Mouse (Mus musculus) c-Kit-positive CD71-negative TER-119-negative erythroid progenitor cells, embryonic 14.5 days (primary cell): Measurements from ENCODE around the gene Exosc6.
"Not testable (repeated sequence)": the region's sequence is repeated elsewhere in the genome, so short reads cannot be mapped to it uniquely, and the experiment has no call there.

Source experiments
- DNase-seq: peaks from one replicate; pipeline ENCODE4 v3.0.0-alpha.2; 2013; ENCODE audit warnings: low read depth

Exosc6 gene

DNA sequence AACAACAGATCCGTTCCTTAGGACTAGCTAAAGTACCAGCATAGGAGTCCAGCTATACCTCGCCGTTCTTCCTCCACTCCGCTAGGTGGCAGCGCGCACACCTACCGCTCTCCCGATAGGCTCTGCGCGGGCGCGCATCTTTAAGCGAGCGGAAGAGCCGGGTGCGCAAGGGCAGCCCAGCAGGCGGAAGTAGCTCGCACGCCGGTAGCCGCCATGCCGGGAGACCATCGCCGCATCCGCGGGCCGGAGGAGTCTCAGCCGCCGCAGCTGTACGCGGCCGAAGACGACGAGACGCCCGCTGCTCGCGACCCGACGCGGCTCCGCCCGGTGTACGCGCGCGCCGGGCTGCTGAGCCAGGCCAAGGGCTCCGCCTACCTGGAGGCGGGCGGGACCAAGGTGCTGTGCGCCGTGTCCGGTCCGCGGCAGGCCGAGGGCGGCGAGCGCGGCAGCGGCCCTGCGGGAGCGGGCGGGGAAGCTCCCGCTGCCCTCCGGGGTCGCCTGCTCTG, at the start of gene Exosc6:
Gene Exosc6 (plus strand): TSS at position 182 of the 506 bp plus-strand sequence.
- peak; percentile 87 for DNase-seq

DNA sequence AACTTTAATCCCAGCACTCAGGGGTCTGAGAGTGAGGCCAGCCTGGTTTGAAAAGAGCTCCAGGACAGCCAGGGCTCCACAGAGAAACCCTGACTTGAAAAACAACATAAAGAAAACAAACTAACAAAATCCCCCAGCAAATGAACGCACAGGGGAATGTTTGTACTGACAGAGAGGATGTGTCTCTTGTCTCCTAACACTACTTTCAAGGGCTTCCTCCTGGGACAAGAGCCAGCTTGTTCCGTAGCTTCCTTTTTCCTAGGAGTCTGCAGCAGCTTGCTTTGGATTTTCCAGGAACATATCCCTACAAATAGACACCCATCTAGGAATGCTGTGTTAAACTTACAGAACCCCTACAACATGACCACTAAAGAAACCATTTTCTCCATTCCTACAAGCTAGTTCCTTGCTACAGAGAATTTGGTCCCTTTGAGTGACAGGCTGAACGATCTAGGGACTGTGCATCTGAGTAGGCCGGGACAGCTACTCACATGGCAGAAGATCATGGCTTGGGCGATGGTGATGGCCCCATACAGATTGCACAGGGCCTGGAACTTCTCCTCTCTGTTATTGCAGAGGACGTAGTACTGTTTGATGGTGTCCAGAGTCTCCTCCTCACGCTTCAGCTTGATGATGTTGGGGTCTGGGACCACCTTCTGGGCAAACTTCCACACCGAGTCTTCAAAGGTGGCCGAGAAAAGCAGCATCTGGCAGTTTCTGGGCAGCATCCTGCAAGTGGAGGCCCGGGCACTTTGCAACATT, 45.7 kb upstream of the Exosc6 start:
- not testable (repeated sequence) for DNase-seq

DNA sequence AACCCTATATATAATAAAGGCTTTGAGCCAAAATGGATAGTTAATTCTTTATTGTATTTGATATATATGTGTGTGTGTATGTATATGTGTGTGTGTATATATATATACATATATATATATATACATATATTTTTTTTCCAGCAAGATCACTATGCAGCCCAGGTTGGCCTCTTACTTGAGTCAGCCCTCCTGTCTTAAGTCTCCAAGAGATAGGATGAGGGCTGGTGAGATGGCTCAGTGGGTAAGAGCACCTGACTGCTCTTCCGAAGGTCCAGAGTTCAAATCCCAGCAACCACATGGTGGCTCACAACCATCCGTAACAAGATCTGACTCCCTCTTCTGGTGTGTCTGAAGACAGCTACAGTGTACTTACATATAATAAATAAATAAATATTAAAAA, 29.5 kb upstream of the Exosc6 start:
- not testable (repeated sequence) for DNase-seq

DNA sequence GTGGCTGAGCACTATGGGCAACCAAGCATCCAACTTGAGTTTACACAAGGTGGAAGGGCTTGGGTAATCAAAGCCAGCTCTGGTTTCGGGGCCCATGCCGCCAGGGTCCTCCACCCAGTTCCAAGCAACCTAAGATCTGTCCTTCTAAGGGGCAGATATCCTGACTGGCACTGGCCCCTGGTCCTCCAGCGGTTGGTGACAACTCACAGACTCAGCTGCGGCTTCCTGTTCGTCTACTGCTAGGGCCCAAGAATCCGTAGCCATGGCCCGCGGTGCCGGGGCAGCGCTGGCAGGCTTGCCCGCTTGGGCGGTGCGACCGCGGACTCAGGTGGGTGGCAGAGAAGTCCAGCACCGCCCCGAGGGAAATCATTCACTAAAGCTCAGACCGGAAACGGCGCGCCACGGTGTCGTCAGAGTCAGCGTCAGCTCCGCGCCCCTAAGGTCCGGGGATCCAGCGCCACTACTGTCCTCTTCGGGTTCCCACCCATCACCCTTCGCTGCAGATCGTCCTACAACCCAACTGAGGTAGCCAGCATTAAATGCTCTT, 28.7 kb upstream of the Exosc6 start:
- DNase-seq: peak; percentile 82

DNA sequence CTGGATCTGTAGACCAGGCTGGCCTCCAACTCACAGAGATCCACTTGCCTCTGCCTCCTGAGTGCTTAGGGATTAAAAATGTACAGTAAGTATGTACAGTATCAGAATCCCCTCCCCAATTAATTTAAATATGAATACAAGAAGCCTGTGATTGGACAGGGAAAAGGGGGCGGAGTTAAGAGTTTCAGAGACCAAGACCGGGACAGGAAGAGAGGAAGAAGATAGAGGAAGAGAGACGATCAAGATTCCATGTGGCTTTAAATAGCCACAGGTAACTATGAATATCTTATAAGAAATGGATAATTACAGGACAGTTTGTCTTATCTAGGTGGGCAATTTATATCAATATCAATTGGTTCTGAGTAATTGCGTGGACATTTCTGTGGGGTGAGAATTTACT, 26.6 kb upstream of the Exosc6 start:
- DNase-seq: no peak

DNA sequence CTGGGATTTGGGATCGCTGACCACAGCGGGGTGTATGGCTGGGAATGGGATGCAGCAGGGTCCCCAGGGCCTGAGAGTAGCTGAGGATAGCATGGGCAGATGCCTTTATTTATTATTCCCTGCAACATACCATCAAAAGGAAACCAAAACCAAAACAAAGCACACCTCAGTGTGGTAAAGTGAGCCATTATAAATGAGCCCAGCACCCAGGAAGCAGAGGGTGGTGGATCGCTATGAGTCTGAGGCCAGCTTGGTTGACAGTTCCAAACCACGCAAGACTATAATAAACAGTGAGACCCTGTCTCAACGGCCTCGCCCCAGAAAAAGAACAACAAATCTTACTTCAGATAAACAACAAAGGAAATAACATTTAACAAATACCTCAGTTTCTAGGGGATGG, 26.1 kb upstream of the Exosc6 start:
- no peak for DNase-seq

DNA sequence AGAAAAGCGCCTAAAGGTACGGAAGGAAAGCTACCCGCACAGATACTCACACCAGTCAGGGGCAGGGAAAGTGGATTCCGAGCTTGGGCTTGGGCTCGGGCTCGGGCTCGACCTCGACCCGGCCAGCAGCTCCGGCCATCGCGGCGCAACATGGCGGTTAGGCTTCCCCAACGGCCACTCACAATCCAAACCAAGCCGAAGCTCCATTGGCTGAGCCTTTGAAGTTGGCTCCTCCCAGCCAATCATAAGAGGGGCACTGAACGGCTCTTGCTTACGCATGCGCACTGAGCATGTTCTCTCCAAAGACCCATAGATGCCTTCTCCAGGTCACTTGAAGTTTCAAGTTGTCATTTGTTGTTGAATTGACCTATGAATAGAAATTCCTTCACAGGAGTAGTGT, 24.6 kb upstream of the Exosc6 start, which contains the start of gene Ddx19b:
Gene Ddx19b (minus strand): TSS at position 180 of the 400 bp plus-strand sequence.
- no peak for DNase-seq

DNA sequence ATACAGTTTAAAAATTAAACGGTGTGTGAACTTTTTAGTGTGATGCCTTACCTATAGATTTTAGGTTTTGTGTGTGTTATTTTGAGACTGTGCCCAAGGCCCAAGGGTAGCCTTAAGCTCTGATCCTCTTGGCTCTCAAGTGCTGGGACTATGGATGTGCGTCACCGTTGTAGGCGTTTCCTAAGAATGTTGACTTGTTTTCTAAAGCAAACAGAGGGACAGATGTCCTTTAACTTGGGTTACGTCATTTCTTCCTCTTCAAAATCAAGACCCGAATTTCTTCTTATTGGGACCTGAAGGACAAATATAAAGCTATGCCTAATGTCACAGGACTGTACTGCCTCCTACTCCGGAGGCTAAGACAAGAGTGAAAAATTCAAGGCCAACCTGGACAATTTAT, 23.2 kb upstream of the Exosc6 start, which contains the start of gene Aars:
Gene Aars (plus strand): TSS at position 229 of the 400 bp plus-strand sequence.
- DNase-seq: no peak

DNA sequence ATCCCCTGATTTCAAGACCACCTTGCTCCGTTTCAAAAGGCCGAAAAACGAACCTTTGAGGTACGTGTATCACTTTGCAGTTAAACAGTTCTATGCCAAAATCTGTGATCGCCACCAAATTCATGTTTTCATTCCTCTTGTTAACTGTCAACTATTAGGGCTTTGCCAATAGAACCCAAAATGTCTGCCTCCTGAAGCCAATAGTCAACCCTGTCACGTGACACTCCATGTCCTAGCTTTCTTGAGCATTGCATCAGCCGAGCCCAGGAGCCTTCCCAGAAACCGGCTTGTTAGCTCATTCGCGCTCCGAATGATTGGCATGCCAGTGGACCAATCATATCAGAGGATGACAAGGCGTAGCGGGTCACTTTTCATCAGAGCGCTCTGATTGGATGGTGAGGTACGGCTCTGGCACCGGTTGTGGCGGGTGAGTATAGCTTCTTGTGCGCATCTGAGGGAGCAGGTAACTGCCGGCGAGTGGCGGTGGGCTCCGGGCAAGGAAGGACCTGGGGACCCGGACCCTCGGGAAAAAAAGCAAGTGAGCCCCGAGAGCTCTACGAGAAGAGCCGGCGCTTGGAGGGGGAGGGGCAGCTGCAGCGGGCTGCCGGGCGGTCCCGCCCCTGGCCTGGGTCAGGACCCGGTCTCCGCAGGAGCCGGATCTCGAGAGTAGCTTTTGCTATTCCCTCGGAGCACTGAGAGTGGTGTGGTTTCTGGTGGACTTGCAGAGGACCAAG, 22.5 kb upstream of the Exosc6 start:
- DNase-seq: peak; percentile 100

DNA sequence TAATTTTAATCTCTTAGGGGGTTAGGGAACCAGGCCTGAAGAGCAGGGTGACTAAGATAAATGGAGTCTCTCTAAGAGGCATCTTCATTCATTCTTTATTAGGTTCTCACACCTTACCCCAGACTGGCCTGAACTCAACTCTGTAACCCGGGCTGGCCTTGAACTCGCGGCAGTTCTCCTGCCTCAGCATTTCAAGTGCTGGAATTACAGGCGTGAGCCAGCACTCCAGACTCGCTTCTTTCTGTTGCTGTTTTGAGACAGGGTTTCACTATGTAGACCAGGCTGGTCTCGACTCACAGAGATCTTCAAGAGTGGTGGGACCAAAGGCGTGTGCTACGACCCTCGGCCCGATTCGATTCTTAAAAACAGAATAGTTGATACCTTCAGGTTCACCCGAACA, 21.9 kb upstream of the Exosc6 start:
- DNase-seq: no peak

DNA sequence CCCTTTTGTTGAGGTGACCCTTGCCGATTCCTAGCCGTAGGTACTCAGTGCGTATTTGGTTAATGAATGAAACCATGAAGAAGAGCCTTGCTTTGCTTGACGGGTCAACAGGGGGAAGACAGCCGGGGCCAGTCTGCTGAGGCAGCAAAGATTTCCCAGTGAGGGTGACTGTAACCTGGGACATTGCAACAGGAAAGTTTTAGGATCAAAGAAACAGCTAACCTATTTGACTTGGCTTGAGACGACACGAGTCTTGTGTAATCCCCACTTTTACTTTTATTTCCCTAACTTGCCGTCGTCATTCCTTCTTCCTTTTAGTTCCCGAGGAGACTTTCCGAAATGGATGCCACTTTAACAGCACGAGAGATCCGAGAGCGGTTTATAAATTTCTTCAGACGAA, 19.5 kb upstream of the Exosc6 start:
- no peak for DNase-seq

DNA sequence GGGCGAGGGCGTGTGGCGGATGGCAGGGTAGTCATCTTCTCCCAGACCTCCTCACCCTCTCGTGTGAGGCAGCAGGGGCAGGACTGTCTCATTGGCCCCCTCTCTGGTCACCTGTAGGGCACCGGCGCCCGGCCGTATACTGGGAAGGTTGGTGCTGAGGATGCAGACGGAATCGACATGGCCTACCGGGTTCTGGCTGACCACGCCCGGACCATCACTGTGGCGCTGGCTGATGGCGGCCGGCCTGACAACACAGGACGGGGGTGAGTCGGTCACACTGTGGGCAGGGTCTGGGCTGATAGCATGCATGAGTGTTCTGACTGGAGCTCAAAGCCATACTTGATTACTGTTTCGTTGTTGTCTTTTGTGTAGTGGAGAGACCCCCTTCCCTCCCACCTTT, 13.6 kb upstream of the Exosc6 start:
- no peak for DNase-seq

DNA sequence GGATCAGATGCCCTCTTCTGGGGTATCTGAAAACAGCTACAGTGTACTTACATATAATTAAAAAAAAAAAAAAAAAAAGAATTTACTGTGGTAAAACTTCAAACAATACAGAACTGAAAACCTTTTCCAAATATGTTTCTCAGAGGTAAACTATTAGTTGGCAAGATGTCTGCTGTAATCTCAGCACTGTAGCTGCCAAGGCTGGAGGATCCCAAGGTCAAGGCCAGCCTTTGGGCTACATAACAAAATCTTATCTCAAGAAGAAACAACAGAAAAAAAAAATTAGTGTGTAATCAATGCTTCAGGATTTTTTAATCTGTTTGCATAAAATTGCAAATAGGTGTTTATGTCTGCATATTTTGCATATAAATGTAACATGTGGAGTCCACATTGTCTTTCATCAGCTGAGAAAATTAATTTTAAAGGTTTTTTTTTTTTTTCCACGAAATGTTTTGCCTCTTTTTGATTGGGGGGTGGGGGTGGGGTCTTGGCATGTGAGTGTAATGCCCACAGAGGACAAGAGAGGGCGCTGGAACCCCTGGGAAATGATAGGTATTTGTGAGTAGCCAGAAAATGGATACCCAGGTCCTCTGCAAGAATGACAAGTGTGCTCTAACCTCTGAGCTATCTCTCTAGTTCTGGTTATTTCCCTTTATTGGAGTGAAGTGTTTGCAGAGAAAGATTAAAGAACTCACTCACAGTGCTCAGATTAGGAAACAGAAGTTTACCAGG, 12.0 kb upstream of the Exosc6 start:
- DNase-seq: no peak

DNA sequence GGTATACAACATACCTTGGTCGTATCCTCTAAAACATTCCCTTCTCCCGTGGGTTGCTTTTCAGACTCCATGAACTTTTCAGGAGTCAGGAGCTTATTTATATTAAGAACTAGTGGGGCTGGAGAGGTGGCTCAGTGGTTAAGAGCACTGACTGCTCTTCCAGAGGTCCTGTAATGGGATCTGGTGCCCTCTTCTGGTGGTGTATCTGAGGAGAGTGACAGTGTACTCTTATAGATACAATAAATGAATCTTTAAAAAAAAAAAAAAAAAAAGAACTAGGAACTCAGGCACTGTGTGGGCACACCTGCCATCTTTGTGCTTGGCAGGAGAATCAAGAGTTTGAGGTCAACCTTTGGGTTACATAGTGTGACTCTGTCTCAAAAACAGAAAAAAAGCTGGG, 7.4 kb upstream of the Exosc6 start:
- no peak for DNase-seq

DNA sequence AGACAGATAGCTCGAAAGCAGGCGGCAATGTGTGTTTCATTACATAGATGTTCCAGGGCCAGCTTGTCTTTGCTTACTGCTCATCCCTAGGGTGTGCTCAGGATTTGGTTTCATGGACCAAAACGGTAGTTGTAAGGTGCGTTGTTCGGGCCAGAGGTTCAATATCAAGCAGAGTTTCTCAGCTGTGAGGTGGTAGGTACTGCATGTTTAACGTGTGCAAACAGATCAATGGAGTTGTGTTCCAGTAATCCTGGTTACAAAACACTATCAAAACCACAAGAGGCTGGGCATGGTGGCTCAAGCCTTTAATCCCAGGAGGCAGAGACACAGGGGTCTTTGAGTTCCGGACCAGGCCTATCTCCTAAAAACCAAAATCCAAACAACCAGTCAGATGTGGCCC, 7.0 kb upstream of the Exosc6 start:
- DNase-seq: no peak

DNA sequence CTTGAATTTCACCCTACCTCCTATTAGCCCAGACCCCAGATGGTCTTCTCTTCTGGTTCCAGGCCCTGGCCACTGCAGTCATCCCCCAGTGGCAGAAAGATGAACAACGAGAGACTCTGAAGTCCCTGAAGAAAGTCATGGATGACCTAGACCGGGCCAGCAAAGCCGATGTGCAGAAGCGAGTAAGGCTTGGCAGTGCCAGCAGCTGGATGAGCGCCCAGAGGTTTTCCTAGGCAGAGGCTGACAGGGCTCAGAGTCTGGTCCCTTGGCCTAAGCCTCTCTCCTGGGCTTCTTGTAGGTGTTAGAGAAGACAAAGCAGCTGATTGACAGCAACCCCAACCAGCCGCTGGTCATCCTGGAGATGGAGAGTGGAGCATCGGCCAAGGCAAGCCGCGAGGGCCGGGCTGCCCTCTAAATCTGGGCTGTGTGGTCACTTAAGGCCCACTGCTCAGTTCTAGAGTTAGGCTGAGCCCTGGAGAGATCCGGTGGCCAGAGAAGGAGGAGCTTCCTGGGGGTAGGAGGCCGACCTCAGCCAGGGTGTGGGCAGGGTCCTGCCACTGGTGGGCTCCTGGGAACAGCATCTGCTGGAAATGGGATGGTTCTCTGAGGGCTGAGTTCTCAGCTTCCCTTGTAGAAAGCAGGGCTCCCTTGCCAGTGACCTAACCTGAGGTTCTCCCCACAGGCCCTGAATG, 2.2 kb upstream of the Exosc6 start:
- no peak for DNase-seq

DNA sequence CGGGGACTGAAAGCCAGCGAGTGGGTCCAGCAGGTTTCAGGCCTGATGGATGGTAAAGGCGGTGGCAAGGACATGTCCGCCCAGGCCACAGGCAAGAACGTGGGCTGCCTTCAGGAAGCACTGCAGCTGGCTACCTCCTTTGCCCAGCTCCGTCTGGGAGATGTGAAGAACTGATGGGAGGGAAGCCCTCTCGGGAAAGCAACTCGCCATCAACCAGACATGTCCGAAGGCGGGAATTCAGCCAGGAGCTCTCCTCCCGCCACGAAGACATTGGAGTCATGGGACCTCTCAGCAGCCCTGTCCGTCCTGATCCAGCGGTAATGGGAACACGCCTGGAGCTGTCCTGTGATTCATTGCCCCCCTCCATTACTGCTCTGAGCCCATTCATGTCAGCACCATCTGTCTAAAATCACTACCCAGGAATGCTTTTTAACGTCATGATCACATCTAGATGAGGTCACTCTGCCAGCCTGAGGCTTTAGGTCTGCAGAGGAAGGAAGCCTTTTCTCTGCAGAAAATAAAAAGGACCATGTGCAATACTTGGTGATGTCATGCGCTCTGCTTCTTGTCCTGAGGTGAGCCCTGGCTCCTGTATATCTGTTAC, 1.0 kb upstream of the Exosc6 start:
- DNase-seq: no peak

DNA sequence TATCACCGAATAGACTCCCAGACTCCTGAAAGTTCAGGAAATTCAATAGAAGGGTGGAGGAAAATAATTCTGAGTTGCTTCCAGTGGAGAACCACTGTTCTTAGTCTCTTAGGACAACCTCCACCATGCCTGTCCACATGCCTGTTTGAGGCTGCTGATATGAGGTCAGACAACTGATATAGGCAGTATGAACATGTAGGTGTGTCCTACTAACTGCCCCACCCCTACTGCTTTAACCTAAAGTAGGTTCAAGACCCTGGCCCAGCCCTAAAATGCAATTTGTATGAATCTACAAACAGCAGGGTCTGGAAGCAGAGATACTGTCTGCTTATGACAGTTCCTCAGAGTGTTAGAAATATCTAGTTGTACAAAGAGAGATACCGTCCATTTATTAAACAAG, 478 bp upstream of the Exosc6 start:
- no peak for DNase-seq

DNA sequence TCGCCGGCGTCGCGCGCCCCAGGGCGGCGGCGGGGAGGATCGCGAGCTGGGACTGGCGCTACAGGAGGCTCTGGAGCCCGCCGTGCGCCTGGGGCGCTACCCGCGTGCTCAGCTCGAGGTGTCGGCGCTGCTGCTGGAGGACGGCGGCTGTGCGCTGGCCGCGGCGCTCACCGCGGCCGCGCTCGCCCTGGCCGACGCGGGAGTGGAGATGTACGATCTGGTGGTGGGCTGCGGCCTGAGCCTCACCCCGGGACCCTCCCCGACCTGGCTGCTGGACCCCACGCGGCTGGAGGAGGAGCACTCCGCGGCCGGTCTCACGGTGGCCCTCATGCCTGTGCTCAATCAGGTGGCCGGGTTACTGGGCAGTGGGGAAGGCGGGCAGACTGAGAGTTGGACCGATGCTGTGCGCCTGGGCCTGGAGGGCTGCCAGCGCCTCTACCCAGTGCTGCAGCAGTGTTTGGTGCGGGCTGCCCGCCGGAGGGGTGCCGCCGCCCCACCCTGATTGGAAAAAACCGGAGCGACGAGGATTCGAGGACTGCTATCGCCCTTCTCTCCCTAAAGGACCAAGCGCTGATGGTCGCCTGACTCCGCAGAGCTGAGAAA, 653 bp downstream of the Exosc6 start:
- no peak for DNase-seq

DNA sequence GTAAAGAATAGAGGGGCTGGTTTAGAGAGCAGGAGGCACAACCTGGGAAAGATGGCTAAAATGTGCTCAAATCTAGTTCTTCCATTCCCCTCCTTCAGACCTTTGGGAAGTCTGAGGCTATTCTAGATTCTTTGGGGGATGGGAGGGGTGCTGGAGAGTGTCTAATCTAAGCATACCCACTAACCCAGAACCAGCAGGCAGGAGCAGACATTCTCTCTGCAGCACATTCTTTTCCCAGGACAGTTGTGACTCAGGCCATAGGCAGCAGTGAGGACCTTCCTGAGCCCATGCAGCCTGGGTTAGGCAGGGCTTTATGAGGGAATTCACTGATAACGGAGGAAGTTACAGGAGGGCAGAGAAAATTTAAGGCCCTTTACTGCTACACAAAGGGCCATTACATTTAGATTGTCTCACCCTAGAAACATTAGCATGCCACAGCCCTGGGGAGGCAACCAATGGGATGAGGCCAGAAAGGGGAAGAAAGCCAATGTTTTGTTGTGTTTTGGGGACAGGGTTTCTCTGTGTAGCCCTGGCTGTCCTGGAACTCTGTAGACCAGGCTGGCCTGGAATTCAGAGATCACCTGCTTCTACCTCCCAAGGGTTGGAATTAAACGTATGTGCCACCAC, 2.9 kb downstream of the Exosc6 start:
- no peak for DNase-seq
